Mouse (Mus musculus) liver, adult (tissue): ENCODE measurements around the gene 1700067K01Rik.

ENCODE experiments used
- GATA4 ChIP-seq: IDR thresholded peaks from 2 replicates; pipeline ENCODE4 v1.6.1; 2014; ENCODE audit warnings: mild to moderate bottlenecking, low read length; ENCODE audit not compliant: insufficient replicate concordance

Gene 1700067K01Rik

DNA sequence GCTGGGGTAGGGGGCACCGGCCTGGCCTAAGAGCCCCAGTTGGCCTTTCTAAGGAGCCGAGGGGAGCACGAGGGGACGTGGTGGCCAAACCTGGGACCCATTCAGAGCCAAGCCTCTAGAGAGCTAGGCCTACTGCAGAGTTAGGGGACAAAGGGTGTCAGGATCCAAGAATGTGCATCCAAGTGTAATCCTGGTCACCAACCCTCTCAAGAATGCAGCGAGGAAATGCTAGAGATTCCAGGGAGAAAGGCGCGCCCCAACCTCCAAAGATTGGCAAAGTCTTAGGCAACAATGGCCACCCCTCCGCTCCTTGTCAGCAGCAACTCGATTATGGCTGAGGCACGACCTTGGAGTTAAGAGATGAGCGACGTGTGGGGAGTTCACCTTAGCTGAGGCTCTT lies 20.3 kb downstream of the 1700067K01Rik start:
- TF ChIP-seq GATA4, result no peak

DNA sequence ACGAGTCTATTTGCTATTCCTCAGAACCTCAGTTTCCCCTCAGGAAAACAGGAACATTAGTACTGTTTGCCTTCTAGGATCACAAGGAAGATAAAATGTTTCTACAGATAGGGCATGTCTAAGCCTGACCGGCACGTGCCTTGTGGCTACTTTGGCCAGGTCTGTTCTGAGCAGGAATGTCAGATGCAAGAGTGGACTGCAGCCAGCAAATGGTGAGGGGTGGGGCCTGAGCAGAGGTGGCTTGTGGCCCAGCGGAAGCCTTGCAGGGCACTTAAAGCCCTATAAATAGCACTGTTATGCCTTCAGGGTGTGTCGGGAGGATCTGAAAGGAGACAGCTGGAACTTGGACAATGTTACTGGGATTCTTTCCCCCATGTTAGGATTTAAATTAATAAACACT lies 21.8 kb downstream of the 1700067K01Rik start:
- no peak for TF ChIP-seq GATA4

GRCm38 (mm10) chr8:84023631-84024030 lies 22.3 kb downstream of the 1700067K01Rik start:
- TF ChIP-seq GATA4, result no peak

- no peak for TF ChIP-seq GATA4
Observed at GRCm38 (mm10) chr8:84024171-84024570, 22.9 kb downstream of the 1700067K01Rik start.

- no peak for TF ChIP-seq GATA4
Observed at GRCm38 (mm10) chr8:84025863-84026262, 24.6 kb downstream of the 1700067K01Rik start.

- no peak for TF ChIP-seq GATA4
Observed at GRCm38 (mm10) chr8:84027449-84027848, 26.1 kb downstream of the 1700067K01Rik start.

DNA sequence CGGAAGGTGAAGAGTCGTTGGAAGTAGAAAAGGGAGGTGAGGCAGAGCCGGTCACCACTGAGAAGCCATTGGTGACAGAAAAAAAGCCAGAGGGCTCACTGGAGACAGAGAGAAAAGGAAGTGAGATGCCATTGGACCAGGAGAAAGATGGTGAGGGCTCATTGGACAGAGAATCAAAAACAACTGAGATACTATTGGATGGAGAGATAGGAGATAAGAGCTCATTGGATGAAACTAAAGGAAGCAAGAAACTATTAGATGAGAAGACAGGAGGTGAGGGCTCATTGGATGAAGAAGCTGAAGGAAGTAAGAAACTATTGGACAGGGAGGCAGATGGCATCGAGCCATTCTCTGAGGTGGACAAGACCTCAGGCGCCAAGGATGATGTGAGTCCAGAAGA lies 28.0 kb downstream of the 1700067K01Rik start:
- no peak for TF ChIP-seq GATA4

DNA sequence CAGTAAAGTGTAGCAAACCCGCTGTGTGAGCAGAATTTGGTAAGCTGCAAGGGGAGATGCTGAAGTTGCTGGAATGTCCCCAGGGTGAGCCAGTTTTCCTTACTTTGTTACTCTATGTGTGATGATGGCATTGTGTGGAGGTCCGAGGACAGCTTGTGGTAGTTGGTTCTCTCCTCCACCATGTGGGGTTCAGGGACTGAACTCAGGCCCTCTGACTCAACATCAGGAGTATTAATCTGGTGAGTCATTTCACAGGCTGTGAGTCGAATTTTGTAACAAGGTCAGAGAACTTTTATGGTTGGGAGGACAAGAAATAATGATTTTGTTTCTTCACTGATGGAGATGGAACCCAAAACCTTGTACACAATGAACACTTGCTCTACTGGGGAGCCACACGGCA lies 31.5 kb downstream of the 1700067K01Rik start:
- no peak for TF ChIP-seq GATA4

DNA sequence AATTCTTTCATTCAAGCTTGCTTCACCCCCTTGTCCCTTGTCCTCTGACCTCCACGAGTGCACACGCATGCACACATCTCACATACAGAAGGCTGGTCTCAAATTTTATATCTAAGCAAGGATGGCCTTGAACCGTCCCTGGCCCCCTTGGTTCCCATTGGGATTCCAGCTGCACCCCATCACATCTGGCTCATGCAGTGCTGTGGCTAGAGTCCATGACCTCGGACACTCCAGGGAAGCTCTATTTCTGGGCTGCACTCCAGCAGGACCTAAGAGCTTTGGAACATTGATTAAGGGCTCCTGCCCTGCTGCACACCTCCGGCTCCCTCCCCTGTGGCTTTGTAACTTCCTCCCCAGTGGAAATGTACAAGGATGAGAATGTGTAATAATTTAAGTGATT lies 36.7 kb downstream of the 1700067K01Rik start:
- TF ChIP-seq GATA4, result no peak

DNA sequence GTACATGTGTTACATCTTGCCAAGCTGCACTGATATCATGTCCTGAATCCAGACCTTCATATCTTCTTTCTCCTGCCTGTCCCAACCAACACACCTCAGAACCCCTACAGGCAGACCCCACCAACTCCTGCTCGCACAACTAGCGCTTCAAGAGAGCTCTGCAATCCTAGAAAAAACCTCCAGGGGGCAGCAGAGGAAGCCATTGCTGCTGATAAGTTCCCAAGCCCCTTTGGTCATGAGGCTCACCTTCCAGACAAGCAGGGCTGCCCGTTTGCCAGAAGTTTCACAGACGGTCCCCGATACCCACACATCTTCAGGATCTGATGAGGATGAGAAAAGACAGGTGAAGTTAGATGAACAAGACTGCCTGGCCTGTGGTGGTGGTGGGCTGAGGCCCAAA lies 37.7 kb downstream of the 1700067K01Rik start:
- no peak for TF ChIP-seq GATA4

DNA sequence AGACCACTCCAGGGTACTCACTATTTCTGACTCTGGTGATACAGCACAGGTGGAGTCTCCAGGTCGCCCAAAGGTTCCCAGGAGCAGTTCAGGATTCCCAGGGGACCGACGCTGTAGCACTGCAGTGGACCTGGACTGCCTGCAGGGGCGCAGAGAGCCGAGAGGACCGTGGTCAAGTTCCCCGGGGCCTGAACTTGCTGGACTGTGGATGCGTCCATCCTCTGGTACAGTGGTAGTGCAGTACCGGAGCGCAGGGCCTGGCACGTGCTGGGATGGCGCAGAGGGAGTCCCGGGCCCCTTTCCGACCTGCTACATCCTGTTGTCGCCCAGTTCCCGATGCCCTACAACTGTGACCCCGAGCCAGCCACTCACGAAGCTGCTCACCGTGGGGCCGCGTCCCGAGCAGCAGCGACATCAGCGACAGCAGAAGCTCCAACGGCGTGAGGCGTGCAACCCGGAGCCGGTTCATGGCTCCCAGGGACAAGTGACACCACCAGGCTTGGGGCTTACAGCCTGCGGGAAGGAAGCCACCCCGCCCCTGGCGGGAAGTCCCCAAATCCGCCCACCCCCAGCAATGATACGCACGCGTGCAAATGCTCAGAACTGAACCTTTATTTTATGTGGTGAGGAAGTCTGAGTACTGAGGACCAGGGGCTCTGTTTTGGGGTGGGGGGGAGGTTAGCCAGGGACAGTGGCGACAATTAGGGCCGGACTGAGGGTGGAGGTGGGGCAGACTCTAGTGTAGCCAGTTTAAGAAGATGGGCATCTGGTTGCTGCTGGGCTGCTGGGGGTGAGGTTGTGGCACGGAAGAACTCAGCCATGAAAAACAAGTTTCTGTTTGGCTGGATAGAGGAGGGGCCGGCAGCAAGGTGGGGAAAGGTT lies 41.0 kb downstream of the 1700067K01Rik start, which contains the start of gene Il27ra:
Gene Il27ra, minus strand, starts transcription at position 524 of the 882 bp plus-strand sequence.
- no peak; the same call in 1 of the 2 replicates for TF ChIP-seq GATA4

- no peak for TF ChIP-seq GATA4
Observed at GRCm38 (mm10) chr8:84042948-84043342, 41.6 kb downstream of the 1700067K01Rik start.

GRCm38 (mm10) chr8:84044103-84044502 lies 42.8 kb downstream of the 1700067K01Rik start:
- no peak for TF ChIP-seq GATA4

- TF ChIP-seq GATA4, result no peak
Observed at GRCm38 (mm10) chr8:84044900-84045299, 43.6 kb downstream of the 1700067K01Rik start, which contains the start of gene Rln3. TSS of gene Rln3 (minus strand) at chr8:84045000.

DNA sequence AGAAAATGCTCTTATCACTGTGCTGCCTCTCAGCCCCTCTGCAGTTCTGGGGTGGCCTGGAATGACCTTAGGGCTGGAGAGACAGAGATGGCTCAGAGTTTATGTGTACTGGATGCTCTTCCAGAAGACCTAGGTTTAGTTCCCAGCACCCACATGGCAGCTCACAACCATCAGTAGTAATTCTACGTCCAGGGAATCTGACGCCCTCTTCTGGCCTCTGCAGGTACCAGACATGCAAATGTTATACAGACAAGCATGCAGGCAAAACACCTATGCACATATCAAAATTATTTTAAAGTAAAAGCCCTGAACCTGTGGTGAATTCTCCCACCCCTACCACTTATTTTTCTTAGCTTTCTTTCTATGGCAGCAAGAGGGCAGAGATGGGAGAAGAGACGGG lies 45.2 kb downstream of the 1700067K01Rik start:
- TF ChIP-seq GATA4, result no peak

DNA sequence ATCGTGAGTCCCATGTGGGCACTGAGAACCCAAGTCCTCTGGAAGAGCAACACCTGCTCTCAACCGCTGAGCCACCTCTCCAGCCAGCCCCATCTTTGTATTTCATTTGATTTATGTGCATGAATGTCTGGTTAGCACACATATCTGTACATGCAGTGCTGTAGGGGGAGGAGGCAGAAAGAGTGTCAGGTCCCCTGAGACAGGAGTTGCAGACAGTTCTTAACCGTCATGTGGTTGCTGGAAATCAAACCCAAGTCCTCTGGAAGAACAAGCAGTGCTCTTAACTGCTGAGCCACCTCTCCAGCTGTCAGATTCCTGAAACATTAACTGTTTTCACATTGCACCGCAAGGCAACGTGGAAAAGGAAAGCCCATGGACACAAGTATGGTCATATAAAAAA lies 46.9 kb downstream of the 1700067K01Rik start:
- no peak for TF ChIP-seq GATA4

- TF ChIP-seq GATA4, result no peak
Observed at GRCm38 (mm10) chr8:84052746-84053145, 51.4 kb downstream of the 1700067K01Rik start.
